Mouse (Mus musculus) urinary bladder, adult 2 months (tissue): ENCODE data around the gene Timm10. TPM values are rescaled to one million over a fixed set of nuclear protein-coding genes. Genes with fewer than 3 reads are reported as not detected.

Experiments
- DNase-seq: peaks from one replicate; pipeline ENCODE4 v3.0.0; 2022; ENCODE audit warnings: low spot score
- polyA plus RNA-seq: library from polyadenylated mRNA; depleted of rRNA; stranded (reverse); fragments of >200 nt; gene quantifications from 2 replicates; pipeline ENCODE4 v1.2.3, GENCODE M21; 2012

Gene Timm10
- polyA plus RNA-seq, 1 experiment: 47.5 TPM

DNA sequence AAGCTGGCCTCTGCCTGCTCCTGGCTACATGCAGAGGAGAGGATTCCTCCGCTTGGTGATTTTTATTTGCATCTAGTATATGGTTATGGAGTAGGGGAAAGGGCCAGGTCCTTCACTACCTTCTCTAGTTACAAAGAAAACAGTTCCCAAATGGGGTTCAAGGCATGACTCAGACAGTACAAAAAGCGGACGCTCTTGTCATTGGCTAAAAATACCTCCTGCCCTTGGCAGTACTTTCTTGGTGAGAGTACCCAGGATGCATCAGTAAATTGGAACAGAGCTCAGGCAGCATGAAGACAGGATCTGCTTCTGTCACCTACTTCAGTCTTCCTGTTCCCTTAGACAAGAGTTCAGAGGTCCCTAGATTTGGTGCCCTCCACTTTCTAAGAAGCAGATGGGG lies 6.9 kb upstream of the Timm10 start:
- DNase-seq: no peak

DNA sequence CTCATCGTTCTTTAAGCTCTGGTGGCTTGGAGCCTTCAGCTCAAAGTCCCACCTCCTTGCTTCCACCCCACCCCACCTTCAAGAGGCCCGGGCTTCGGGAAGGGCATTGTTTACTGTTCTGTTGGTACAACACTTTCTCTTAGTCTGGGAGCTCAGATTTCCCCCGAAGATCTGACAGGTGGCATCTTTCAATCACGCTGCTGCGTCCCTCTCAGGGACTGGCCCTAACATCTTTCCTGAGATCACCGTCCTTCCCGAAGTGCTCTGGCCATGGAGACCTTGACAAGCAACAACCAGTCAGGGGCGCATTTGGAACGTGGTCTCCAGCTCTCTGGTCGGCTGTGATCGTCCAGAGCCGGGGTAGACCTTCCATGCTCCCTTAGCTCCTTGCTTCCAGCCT lies 4.2 kb upstream of the Timm10 start, which contains the start of gene Smtnl1:
Gene Smtnl1, minus strand, starts transcription at position 101 of the 400 bp plus-strand sequence.
- DNase-seq: no peak

DNA sequence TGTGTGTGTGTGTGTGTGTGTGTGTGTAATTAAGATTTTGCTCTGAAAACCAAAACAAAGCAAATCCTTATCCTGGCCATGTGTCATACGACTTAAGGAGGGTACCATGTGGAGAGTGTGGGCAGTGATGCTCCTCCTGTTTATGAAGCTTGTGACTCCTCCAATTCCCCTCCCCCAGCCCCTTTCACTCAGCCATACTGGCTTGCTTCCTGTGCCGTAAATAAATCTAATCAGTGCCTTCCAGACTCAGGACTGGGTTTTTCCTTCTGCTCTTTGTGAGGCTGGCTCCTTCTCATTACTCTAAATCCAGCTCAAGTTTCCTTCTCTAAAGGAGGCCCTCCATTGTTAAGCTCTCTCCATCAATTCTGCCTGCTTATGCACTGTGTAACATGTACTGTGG lies 3.6 kb upstream of the Timm10 start:
- no peak for DNase-seq

DNA sequence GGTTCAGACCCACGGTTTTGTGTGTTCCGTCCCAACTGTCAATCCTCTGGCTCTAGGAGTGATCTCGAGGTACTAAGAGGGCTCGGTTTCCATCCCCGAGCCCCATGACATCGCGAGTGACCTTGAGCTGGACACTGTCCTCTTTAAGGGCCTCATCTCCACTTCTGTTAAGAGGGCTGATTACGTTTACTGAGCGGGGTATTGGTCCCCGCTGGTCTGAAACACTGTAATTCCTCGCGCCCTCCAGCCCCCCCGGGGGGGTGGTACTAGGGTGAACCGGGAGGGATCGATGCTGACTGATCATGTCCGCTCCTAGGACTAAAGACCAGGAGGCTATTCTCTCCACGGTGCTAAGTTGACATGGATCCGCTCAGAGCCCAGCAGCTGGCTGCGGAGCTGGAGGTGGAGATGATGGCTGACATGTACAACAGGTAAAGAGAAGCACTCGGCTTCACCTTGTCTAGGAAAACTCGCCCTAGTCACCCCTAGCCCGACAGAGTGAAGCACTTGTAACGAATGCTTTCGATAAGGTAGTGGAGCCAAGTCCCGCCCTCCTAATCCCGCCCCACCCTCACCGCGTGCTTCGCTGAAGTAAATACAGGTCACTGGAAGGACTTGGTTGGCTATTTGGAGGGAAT lies 605 bp downstream of the Timm10 start:
- DNase-seq: no peak

DNA sequence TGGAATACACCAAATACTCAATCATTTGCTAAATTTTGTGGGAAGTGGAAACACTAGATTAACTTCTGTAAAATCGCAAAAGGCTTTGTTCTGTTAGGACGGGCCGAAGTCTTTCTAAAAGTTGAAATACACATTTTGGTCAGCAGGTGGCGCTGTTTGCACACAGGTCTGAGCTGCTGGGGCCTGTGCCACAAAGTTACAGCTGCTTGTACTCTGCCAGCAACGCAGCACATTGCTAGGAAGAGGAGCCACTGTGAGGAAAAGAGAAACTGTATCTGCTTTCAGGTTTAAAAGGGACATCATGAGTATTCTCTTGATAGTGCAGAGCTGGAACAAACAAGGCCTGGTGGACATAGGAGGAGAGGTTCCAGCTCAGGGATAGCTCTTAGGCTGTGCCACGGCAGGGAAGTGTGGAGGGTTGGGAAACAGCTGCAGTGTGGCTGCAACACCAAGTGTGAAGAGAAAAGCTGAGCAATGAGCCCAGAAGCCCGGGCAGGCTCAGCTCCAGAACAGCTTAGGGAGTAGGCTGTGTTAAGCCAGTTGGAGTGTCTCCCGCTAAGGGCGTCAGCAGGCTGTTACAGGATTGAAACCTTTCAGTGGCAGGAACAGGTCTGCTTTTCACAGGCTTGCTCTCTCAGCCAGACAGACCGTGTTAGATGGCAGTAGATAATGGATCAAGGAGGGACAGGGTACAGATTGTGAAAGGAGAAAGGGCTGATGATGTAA lies 5.0 kb downstream of the Timm10 start:
- DNase-seq: peak; percentile 40

DNA sequence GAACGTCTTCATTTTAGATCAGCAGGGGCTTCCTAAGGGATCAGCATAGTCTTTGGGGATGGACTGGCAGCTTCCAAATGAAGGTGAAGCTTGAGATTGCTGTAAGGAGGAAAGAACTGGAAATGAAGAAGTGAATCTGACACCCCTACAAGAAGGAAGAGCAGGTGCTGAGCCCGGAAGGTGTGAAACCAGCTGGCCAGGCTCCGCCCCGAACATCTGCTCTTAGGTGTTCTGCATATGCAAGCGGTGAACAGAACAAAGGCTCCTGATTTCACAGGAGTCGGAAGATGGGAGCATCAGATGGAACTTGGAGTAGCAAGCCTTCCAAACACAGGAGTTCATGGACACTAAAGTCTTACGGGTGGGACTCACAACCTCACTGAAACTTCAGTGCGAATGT lies 10.3 kb downstream of the Timm10 start:
- DNase-seq: no peak

DNA sequence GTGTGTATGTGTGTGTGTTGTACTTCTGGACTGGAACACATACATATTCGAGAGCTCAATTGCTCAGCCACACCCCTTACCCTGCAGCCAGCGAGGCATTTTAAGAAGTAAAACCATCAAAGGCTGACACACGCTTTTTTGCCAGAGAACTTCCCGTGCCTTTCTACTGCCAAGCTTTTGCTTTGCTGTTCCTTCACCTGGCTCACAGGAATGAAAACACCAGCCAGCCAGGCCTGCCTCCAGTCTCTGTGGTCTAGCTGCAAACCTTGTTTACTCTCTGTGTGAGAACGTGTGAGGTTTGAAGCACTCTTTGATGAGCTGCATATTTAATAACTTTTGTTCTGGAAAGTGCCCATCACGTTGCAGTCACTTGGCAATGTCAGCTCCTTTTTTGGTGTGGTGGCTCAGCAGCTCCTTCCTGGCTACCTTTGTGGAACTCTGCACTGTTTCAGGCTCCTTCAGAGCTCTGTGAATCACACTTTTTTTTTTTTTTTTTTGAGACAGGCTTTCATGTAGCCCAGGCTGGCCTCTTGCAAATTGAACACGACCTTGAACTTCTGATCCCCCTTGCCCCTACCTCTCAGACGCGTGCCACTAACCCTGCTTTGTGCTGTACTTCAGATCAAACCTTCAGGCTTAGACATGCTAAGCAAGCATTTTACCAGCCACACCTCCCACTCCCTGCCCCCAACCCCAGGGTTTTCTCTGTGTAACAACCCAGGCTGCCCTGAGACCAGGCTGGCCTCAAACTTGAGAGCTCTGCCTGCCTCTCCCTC lies 11.2 kb downstream of the Timm10 start:
- DNase-seq: no peak

DNA sequence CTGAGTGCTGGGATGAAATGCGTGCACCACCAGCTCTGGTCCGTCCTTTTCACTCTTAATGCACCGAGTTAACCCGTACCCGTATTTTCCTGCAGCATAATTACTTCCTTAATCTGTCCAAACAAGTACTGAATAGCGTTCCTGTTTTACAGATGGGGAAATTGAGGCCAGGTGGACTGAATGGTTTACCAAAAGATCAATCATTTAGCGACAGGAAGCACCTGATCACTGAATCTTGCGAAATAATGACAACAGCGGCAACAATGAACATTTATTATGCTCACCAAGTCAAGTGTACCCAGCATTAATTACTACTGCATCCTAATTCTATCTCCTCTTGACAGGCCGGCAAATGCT lies 11.8 kb downstream of the Timm10 start, which contains the start of gene Slc43a1:
Gene Slc43a1, plus strand, starts transcription at position 258 of the 357 bp plus-strand sequence.
- no peak for DNase-seq

DNA sequence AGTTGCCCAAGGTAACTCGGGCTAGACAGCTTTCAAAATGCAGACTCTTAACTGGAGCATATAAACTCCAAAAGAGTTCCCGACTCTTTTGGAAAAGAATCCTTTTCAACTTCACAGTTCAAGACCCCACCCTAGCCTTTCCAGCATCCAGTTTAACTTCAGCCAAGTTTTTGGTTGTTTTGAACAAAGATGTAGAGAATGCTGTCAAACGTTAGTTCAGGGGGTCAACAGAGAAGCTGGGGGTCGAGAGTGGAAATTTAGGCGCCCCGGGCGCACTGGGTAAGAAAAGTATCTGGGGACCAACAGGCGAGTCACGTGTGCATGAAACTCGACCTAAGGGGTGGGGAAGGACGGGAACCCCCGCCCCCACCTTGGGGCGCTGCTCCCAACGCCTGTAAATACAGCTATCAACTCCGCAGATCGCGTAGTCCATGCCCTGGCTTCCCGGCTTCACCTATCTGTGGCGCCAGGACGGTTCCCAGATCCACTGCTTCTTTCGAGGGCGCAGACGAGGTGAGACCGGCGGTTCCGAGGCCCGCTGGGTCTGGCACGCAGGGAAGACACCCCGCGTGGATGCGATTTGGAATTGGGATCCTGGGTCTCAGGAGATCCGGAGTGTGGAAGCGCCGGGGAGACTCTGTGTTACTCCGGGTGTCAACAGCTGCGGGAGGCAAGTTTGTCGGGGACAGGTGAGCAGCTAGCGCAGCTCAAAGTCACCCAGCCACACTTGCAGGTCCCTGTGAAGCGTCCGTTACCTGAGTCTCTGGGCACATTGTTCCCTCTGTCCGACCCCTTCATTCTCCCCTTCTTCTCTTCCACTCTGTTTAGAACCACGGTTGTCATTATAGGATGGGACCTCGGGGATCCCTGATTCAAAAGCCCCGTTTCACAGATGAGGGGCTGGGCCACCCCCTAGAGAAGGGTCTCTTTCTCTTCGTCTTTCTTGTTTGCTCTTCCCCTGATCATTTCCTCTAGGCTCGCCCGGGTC lies 12.5 kb downstream of the Timm10 start:
- peak; percentile 34 for DNase-seq

DNA sequence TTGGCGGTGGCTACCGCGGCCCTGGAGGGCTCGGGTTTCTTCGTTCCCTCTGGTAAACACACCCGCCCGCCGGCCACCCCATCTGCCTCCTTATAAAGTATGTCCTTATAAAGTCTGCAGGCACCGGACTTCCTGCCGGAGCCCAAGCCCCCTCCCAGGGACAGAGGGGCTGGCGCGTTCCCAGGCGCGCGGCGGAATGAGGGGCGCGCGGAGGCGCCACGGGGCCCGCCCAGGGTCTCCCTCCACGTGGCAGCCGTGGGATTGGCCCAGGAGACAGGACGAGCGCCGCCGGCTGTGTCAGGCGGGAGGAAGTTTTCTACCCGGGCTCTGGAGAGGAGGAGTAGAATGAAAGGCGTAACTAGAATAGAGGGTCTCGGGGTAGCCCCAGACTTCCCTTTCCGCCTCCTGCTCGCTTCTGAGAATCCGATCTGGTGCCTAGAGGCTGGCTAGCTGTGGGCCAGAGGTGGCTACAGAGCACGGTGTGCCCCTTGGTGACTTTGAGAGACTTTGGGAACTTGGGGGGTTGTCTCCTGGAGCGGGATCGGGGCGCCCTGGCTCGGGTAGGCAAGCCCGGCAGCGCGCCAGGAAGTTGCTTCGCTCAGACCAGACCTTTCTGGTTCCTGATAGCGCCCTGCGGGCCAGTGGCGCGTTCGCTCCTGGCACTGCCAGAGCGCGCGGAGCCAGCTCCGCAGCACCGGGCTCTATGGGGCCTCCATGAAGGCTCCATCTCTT lies 13.4 kb downstream of the Timm10 start:
- DNase-seq: peak; percentile 55

DNA sequence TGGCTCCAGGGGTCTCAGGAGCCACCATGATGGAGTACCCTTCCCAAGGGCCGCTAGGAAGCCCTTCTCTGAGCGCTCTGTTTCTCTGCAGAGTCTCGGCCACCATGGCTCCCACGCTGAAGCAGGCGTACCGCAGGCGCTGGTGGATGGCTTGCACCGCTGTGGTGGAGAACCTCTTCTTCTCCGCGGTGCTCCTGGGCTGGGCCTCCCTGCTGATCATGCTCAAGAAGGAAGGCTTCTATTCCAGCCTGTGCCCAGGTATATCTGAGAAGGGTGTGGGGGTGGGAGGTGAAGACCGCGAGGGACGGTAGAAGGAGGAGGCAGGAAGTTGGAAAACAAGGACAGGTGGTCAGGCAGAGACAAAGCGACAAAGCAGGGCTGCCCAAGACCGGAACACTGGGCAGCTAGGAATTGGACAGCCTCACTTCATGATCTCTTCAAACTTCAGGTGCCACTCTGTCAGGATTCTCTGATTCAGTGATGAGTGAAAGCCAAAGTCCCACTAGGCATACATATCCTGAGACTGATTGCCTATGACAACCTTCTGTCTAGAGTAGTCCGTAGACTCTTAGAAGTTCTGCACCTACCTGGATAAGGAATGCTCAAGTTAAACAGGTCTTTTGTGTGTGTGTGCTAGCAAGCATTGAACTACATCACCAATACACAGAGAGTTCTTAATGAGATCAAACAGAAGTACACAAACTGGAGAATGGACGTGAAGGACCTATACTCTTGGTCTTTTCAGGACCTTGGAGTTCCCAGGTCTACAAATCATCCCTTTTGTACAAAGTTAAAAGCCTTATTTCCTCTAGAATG lies 14.2 kb downstream of the Timm10 start:
- no peak for DNase-seq

DNA sequence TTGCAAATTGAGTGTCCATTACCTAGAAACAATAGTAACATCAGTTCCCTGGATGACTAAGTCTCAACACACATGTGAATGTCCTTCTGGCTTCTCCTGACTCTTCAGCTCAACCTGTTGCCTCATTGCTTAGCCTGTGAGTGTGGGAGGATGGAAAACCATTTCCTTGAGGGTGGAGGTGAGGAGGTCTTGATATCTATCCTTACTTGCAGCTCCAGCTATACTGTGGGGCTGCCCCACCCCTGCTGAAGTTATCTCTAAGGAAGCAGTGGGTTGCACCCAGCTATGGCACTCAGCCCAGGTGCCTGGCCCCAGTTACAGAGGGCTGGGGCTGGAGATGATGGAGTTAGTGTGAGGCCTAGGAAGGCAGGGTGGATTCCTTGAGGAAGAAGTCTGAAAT lies 15.1 kb downstream of the Timm10 start:
- DNase-seq: no peak

DNA sequence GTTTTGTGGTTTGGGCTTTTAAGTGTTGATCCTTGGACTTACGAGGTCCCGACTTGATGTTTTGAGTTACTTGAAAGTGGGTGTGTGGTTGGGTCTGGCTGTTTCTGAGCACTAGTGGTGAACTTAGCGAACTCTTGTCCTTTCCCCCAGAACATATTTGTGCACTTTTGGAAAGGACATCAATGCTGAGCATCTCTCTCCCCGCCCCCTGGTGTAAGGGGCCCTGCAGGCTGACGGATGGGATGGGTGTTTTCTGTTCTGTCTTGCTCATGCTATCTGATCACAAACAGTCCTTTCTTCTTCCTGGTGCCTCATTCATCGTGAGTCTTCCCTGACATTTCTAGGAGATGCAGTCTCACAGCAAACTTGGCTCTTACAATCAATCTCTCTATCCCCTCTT lies 16.9 kb downstream of the Timm10 start:
- no peak for DNase-seq

DNA sequence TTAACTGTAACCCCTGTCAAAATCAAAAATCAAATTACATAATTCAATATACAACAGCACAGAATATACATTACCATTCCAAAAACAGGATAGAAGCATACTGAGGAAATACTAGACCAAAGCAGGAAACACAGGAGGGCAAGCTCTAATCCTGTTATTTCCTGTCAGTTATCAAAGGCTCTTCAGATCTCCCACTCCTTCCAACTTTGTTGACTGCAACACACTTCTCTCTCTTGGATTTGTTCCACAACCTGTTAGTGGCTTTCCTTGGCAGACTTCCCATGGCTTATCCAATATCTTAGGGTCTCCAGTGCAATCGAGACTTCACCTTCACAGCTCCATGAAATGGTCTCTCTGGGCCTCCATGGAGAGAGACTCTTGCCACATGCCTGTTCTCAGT lies 18.4 kb downstream of the Timm10 start:
- no peak for DNase-seq

DNA sequence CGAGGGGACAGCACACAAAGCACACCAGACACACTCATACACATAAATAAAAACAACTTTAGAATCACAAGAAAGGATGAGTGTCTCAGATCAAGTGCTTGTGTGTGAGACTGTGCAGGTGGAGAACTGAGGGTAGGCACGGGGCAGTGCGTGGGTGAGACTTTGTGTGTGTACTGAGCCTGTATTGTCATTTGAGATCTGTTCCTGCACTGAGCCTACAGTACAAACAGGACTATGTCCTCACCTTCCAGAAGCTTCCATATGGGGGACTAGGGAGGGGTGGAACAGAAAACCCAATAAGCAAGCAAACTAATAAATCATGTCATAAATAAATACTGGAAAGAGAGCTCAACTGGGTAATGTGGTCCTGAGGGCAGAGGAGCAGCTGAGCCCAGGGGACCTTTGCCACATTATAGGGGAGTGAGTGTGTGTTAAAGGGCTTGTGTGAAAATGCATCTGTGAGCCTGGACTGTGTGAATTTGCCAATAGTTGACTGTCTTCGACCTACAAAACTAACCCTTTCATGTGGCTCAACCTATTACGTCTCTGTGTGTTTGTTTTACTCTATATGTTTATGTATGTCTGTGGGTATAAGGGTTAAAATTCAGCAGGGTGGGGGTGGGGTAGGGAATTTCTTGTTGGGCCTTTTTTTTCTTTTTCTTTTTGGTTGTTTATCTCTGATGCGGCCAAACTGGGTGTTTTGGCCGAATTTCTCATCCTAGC lies 23.8 kb downstream of the Timm10 start:
- DNase-seq: no peak

DNA sequence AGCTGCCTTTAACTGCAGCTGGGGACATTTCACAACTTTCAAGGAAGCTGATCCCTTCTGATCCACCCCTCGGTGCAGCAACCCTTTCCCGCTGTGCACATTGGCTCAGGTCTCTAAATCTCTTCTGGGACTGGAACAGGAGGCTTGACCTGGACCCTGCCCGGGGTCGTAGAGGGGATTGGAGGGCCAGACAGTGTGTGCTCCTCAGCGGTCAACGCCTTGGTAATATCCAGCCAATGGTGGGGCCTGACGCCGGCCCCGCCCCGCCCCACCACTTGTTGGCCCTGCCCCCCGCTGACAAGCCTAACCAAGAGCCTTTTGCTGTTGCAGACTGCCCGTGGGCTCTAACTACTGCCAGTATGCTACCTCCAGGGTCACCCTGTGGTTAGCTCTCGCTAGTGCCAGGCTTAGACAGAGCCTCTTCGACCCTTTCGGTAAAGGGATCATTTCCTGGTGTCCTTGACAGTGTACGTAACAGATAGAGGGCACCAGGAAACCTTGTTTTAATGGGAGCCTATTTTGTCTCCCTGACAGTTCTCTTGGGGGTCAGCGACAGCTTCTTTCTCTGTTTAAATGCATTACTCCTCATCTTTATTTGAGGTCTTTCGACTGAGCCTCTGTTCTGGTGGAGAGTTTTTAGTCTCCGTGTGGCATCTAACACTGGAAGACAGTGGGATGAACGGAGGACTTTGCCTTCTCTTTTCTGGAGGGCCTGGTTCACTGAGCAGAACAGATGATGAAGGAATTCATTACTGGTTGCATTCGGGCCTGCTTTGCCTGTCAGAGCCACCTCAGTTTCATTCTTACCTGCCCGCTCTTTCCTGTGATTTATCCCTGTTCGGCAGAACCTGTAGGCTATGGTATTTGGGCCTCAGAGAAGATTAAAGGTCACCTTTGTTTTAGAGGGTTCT lies 24.6 kb downstream of the Timm10 start:
- no peak for DNase-seq

DNA sequence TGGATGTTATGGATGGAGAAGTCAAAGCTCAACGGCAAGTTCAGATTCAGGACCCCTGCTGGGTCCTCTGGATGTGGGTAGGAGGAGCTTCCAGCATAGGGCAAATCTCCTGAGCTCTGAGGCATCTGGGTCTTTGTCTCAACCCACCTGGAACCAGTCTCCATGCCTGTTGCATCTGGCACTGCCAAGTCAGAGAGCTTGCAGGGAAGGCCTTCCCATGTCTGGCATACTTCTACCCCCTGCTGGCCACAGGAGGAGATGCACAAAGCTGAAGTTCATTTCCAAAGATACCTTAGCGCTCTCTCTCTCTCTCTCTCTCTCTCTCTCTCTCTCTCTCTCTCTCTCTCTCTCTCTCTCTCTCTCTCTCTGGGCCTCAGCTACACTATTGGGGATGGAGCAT lies 28.9 kb downstream of the Timm10 start:
- no peak for DNase-seq

DNA sequence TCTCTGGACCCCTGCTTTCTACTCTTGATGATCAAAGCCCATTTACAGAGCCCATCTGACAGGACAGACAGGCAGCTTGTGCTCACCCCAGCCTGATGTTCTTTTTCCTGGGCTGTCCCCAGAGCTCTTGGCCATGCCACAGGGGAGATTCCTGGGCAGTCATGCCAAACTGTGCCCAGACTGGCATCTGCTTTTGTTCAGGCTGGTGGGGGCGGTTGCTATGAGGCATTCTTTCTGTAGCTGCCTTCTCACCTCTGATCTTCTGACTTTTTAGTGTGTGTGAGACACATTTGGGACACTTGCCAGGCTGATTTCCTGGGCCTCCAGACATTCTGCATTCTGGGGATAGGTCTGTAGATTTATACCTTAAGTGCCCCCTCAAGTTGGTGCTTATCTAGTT lies 31.8 kb downstream of the Timm10 start:
- no peak for DNase-seq
